Mouse (Mus musculus) right cerebral cortex, postnatal 10 days (tissue): ENCODE measurements at regions not wholly inside any gene's neighbourhood (a gene's known extent, or its start where the extent isn't known, plus 50 kb on each side); places are given as distances from the start of the nearest gene placed in this dataset.
A peak's percentile ranks its signal among the peaks of the same experiment; 100 is the strongest.
"Not testable (repeated sequence)": the region's sequence is repeated elsewhere in the genome, so short reads cannot be mapped to it uniquely, and the experiment has no call there.

ENCODE experiments used
- DNase-seq, 2 experiments: peaks; one replicate each; pipeline ENCODE4 v3.0.0; 2021; ENCODE audit warnings: low spot score in 2 of 2

- no peak for DNase-seq
These were observed 60.5 kb downstream of the Ptgs2 start for GRCm38 (mm10) chr1:150160314-150160713.

GRCm38 (mm10) chr1:150164890-150165596 is 65.2 kb downstream of the Ptgs2 start:
- no peak for DNase-seq

- no peak for DNase-seq
These were observed 65.8 kb downstream of the Ptgs2 start for GRCm38 (mm10) chr1:150165597-150165973.

GRCm38 (mm10) chr1:150167172-150167571 is 67.3 kb downstream of the Ptgs2 start:
- no peak for DNase-seq

- DNase-seq: no peak
These were observed 74.4 kb downstream of the Ptgs2 start for GRCm38 (mm10) chr1:150174204-150174603.

- no peak for DNase-seq
These were observed 77.4 kb downstream of the Ptgs2 start for GRCm38 (mm10) chr1:150177029-150177740.

GRCm38 (mm10) chr1:150202022-150202421 is 102.2 kb downstream of the Ptgs2 start:
- DNase-seq: no peak

GRCm38 (mm10) chr1:150212454-150212853 is 106.8 kb upstream of the Pdc start:
- no peak for DNase-seq

GRCm38 (mm10) chr1:150216672-150217071 is 102.5 kb upstream of the Pdc start:
- no peak for DNase-seq

- DNase-seq: no peak
These were observed 100.4 kb upstream of the Pdc start for GRCm38 (mm10) chr1:150218802-150219201.

- DNase-seq: no peak
These were observed 93.7 kb upstream of the Pdc start for GRCm38 (mm10) chr1:150225529-150225928.

GRCm38 (mm10) chr1:150239504-150239903 is 79.7 kb upstream of the Pdc start:
- not testable (repeated sequence) for DNase-seq

GRCm38 (mm10) chr1:150240110-150240509 is 79.1 kb upstream of the Pdc start:
- no peak for DNase-seq

GRCm38 (mm10) chr1:150241153-150241552 is 78.1 kb upstream of the Pdc start:
- no peak for DNase-seq

- no peak for DNase-seq
These were observed 77.1 kb upstream of the Pdc start for GRCm38 (mm10) chr1:150242108-150242507.

- no peak for DNase-seq
These were observed 74.3 kb upstream of the Pdc start for GRCm38 (mm10) chr1:150244916-150245315.

- no peak for DNase-seq
These were observed 67.8 kb upstream of the Pdc start for GRCm38 (mm10) chr1:150251422-150251821.

- DNase-seq: no peak
These were observed 67.3 kb upstream of the Pdc start for GRCm38 (mm10) chr1:150251876-150252275.

GRCm38 (mm10) chr1:150257596-150257995 is 61.6 kb upstream of the Pdc start:
- DNase-seq: no peak

GRCm38 (mm10) chr1:150260355-150260754 is 58.9 kb upstream of the Pdc start:
- no peak for DNase-seq

- peak; percentile 30 to 33 for DNase-seq
These were observed 52.7 kb upstream of the Pdc start for GRCm38 (mm10) chr1:150266502-150266901.

- no peak for DNase-seq
These were observed 52.2 kb upstream of the Pdc start for GRCm38 (mm10) chr1:150267003-150267402.
